Mouse (Mus musculus) thymus, postnatal 10 days (tissue): ENCODE results near the gene Knstrn.

ENCODE experiments used
- DNase-seq, 2 experiments: peaks; one replicate each; pipeline ENCODE4 v3.0.0; 2021; ENCODE audit warnings: low spot score in 2 of 2

Gene Knstrn

DNA sequence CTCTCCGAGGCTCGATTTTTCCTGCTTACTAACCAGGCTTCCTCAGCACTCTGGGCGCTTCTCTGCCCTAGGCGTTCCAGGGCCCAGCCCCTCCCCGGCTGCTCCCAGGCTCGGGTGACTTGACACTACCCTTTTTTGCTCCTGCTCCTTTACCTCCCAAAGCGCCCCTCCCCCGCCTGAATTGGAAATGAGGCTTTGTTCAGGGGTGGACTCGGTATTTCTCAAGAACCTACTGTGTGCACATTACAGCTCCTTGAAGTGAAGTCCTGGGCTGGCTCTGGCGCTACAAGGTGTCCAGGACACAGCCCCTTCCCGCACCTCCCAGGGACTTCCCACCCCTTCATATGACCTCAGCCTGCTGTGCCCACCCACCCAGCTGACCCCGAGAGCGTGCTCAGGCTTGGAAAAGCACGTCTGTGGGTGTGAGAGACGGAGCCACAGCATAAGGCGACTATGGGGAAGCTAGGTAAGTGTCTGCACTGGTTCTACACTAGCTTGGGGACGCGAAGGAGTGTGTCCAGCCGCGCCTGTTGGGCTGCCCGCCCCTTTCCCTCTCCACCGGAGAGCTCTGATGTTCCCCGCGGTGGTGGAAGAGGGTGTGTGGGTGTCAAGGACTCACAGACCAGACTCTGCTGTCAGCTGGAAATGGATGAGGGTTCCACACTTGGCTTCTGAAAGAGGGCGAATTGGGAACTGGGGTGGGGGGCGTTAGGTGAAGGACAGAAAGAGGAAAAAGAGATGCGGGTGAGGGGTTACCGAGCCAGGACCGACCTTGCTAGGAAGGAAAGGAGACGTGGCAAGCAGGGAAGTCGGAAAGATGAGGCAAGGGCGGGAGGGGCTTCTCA lies 86.4 kb downstream of the Knstrn start, which contains the start of gene Bahd1:
TSS of gene Bahd1 (plus strand) at position 397 of the 845 bp plus-strand sequence.
- DNase-seq = peak in 1 of 2 experiments; percentile 11

DNA sequence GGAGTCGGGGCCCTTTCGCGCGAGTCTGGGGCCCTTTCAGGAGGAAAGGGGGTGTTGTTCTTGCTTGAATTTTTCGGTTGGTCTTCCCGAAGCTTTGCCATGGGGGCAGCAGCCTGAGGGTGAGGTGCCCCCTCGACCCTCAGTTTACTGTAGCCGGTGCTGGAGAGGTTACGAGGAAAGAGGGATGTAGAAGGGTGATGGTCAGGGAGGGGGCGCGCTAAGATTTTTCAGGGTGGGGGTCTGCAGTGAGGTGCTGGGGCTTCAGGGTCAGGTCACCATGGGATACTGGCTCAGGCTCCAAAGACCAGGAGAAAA lies 87.0 kb downstream of the Knstrn start:
- DNase-seq = no peak

DNA sequence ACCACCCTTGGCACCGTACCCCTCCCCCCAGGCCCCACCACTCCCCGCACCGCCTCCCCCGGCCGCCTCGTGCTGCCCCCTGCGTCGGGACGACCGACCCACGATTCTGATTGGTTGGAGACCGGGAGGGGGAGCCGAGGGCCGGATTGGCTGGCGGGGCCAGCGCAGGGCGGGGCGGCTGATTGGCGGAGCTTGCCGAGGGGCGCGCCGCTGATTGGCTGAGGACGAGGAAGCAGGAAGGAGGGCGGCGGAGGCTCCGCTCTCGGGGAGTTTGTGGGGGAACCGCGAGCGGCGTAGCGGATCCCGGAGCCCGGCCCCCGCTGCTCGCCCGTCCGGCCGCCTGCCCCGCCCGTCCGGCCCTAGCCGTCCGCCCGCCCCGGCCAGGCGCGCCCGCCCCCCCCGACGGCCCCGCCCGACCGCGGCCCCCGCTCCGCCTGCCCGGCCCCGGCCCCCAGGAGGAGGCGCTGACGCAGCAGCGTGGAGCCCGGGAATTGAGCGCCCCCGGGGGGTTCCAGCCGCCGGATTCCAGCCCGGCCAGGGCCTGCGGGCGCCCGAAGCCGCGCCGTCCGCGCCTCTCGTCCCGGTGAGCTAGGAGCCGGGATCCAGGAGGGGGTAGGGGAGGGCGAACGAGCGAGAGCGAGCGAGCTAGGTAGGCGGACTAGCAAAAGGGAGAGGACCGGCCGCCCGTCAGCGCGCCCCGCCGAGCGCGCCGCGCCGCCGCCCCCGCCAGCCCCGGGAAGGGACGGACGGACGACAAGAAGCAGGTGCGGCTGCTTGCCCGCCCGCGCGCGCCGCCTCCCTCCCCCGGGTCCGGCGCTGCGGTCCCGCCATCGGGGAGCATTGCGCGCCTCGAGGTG lies 87.6 kb downstream of the Knstrn start:
- DNase-seq = peak; percentile 97

DNA sequence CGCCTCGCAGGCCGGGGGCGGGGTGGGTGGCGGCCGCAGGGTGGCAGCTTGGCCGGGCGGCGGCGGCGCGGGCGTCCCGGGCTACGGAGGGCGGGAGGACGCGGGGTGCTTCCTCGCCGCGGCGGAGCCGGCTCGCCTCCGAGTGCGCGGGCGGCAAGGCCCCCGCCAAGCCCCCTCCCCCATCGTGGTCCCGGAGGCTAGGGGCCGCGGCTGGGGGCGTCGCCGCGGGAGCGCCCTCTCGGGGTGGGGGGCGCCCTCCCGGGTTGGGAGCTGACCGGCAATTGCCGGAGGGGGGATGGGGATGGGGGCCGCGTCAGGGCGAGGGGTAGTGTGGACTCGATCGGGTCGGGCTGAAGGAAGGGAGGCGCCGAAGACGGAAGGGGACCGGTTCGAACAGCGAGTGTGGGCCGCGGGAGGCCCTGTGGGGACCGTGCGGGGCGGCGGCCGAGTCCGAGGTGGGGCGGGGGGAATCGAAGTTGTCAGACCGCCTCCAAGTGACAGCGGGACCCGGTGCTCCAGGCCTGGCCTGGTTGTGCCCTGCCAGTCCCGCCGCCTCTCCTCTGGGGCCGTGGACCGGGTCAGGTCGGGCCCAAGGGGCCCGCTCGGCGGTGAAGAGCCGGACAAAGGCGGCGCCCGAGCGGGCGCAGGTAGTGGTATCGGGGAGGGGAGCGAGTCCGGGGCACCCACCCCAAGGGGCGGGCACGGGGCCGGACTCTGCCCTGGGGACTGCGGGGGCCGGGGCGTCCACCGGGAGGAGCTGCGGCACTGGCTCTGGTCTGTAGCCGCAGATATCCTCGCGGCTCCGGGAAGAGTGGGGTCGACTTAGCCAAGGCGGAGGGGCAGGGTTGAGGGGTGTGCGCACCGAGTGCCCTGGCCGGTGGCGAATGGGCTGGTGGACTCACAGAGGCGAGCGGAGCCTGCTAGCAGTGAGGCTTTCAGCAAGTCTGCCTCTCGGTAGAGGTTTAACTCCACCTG lies 88.5 kb downstream of the Knstrn start:
- peak; percentile 22 to 34 for DNase-seq

DNA sequence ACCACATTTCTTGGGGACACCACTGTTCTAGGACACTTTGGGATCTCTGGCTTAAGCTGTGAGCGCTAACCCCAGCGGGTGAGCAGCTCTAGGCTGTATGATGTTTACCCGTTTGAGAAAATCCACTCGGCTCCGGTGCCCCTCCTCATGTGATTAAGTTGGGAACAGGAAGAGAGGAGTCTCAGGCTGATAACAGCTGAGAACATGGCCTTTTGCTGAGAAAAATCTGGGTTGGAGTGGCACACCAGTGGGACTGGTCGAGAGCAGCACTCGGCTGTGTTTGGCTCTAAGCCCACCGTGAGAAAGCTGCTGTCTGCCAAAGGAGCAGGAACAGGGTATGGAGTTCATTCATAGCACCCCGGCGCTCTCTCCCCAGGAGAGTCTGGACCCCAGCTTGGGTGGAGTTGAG lies 89.5 kb downstream of the Knstrn start:
- DNase-seq = no peak
